Mouse (Mus musculus) midbrain, postnatal 0 days (tissue): ENCODE measurements around the gene Gm20547. TPM values are rescaled to one million over a fixed set of nuclear protein-coding genes. Genes with fewer than 3 reads are reported as not detected.

Experiments used
- ATAC-seq: fragments of 200-750 bp; cut with Nextera tagmentation; 2 replicates; pipeline ENCODE4 v1.8.0; 2017; ENCODE audit warnings: moderate number of reproducible peaks, mild to moderate bottlenecking, moderate TSS enrichment, moderate library complexity; ENCODE audit not compliant: low FRiP score
- DNase-seq: peaks from one replicate; pipeline ENCODE4 v3.0.0-alpha.2; 2015; ENCODE audit warnings: low spot score
- H3K27ac ChIP-seq: fragments of 300-500 bp; sonication (generic); 2 replicates; pipeline ENCODE4 v1.5.1; 2014; ENCODE audit warnings: low read depth, mild to moderate bottlenecking, low read length, mixed read lengths
- H3K27me3 ChIP-seq: fragments of 300-500 bp; sonication (generic); 2 replicates; pipeline ENCODE4 v1.6.1; 2014; ENCODE audit warnings: low read length, control low read depth, mixed read lengths; ENCODE audit not compliant: insufficient read depth
- H3K36me3 ChIP-seq: fragments of 300-500 bp; sonication (generic); 2 replicates; pipeline ENCODE4 v1.6.1; 2014; ENCODE audit warnings: low read length, control low read depth, mixed read lengths; ENCODE audit not compliant: insufficient read depth
- H3K4me1 ChIP-seq: fragments of 300-500 bp; sonication (generic); 2 replicates; pipeline ENCODE4 v1.6.1; 2014; ENCODE audit warnings: mild to moderate bottlenecking, control low read depth, antibody characterized with exemption, low read length, mixed read lengths; ENCODE audit not compliant: insufficient read depth
- H3K4me2 ChIP-seq: fragments of 300-500 bp; sonication (generic); 2 replicates; pipeline ENCODE4 v1.6.1; 2014; ENCODE audit warnings: low read depth, mild to moderate bottlenecking, low read length, mixed read lengths; ENCODE audit not compliant: poor library complexity, severe bottlenecking
- H3K4me3 ChIP-seq: fragments of 300-500 bp; sonication (generic); 2 replicates; pipeline ENCODE4 v1.5.1; 2014; ENCODE audit warnings: low read depth, mild to moderate bottlenecking, low read length, moderate library complexity
- H3K9ac ChIP-seq: fragments of 300-500 bp; sonication (generic); replicated peaks from 2 replicates; pipeline ENCODE4 v1.6.1; 2014; ENCODE audit warnings: mild to moderate bottlenecking, low read length, moderate library complexity, mixed read lengths; ENCODE audit not compliant: poor library complexity, severe bottlenecking
- H3K9me3 ChIP-seq: fragments of 300-500 bp; sonication (generic); 2 replicates; pipeline ENCODE4 v1.6.1; 2016; ENCODE audit warnings: low read length, control low read depth
- CTCF ChIP-seq: IDR thresholded peaks from 2 replicates; pipeline ENCODE4 v1.5.1; 2016; ENCODE audit warnings: antibody characterized with exemption, mild to moderate bottlenecking
- whole genome bisulfite sequencing: fragments of 180-500 bp; shearing (Covaris S2); extraction: QIAGEN DNeasy Blood & Tissue Kit; methylation state at CpG from one replicate; pipeline ENCODE4 v1.1.7; 2014; 5-methylcytosine and 5-hydroxymethylcytosine counted together
- polyA plus RNA-seq: library from polyadenylated mRNA; unstranded; fragments of >200 nt; fragmentation: Nextera tagmentation; extraction: Ambion mirVana; gene quantifications from 2 replicates; pipeline ENCODE4 v1.2.1, GENCODE M21; 2015
- total RNA-seq: library from RNA; depleted of rRNA; stranded (reverse); fragments of >200 nt; gene quantifications from 2 replicates; pipeline ENCODE4 v1.2.3, GENCODE M21; 2014

Gene Gm20547
- total and polyA plus RNA-seq, 2 experiments from 2014 or later: 0.10 TPM; not detected in 1

GRCm38 (mm10) chr17:34874321-34874720, 7.5 kb downstream of the Gm20547 start:
- no peak overlapping the region for H3K9ac ChIP-seq
- H3K36me3 ChIP-seq: no peaks in the 10 kb centered on the region
- DNase-seq (no peak), ATAC-seq (no peak)
- H3K9me3 ChIP-seq: no peaks in the 10 kb centered on the region
- no peaks in the 10 kb centered on the region for H3K4me1 ChIP-seq
- no peak overlapping the region for H3K27ac ChIP-seq
- no peak overlapping the region for H3K4me2 ChIP-seq
- no peak for TF ChIP-seq CTCF
- WGBS: 91% methylated on average over 6 of the region's 6 CpGs
- H3K27me3 ChIP-seq: peaks cover 3% of the 10 kb centered on the region; the same call in 1 of the 2 replicates
- H3K4me3 ChIP-seq: no peak overlapping the region

- no peak for DNase-seq
- 73% methylated on average over 7 of the region's 7 CpGs for WGBS
- no peak overlapping the region for H3K4me2 ChIP-seq
- no peaks in the 10 kb centered on the region for H3K36me3 ChIP-seq
- H3K4me1 ChIP-seq: no peaks in the 10 kb centered on the region
- no peak overlapping the region for H3K9ac ChIP-seq
- H3K9me3 ChIP-seq: no peaks in the 10 kb centered on the region
- H3K4me3 ChIP-seq: no peak overlapping the region
- H3K27ac ChIP-seq: no peak overlapping the region
- no peaks in the 10 kb centered on the region for H3K27me3 ChIP-seq
- no peak for ATAC-seq
- TF ChIP-seq CTCF: no peak
Observed at GRCm38 (mm10) chr17:34865981-34866380, 15.9 kb downstream of the Gm20547 start.

DNA sequence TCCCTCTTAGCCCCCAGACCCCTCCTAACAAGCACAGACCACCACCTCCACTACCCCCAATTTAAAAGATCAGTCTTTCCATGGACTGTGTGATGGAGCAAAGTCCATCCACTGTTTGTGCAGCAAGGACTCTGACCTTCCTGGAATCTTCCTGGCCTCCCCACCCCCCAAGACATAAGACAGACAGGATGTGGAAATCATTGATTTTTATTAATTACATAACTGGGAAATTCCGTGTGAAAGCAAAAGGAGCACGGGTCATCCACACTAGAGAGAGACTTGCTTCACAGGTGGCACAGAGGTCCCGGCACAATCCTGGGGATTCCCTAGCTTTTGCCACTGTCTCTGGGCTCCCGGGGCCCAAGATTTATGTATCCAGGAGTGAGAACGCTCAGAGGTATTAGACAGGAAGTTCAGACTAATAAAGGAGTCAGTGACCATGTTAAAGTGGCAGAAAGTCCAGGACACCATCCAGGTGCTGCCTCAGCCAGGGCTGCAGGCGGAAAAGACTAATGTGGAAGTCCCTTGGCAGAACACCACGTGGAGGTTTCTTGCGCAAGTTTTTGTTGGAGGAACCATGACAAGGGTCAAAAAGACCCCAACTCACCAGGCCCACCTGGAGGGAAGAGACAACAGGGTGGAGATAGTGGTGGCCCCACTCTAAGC, 19.3 kb downstream of the Gm20547 start, which contains the start of gene Cfb:
Gene Cfb (minus strand): TSS at position 103 of the 666 bp plus-strand sequence.
- Histone ChIP-seq H3K9ac (no peak within 1 kb of the TSS), H3K9me3 (no peaks in the 10 kb centered on the region), H3K4me1 (no peaks in the 10 kb centered on the region), H3K4me2 (no peak within 1 kb of the TSS), H3K4me3 (no peak within 1 kb of the TSS), H3K36me3 (no peaks in the 10 kb centered on the region), H3K27ac (no peak within 1 kb of the TSS), H3K27me3 (no peaks in the 10 kb centered on the region)
- no peak for ATAC-seq
- DNase-seq: no peak
- TF ChIP-seq CTCF: no peak
- WGBS: 72% methylated on average over 8 of the region's 8 CpGs

- no peak for TF ChIP-seq CTCF
- H3K9me3 ChIP-seq: no peaks in the 10 kb centered on the region
- no peaks in the 10 kb centered on the region for H3K36me3 ChIP-seq
- no peaks in the 10 kb centered on the region for H3K4me1 ChIP-seq
- no peak overlapping the region for H3K9ac ChIP-seq
- no peak overlapping the region for H3K4me3 ChIP-seq
- H3K27me3 ChIP-seq: no peaks in the 10 kb centered on the region
- no peak for DNase-seq
- WGBS: 74% methylated on average over 13 of the region's 13 CpGs
- H3K4me2 ChIP-seq: no peak overlapping the region
- ATAC-seq: no peak
- H3K27ac ChIP-seq: no peak overlapping the region
Observed at GRCm38 (mm10) chr17:34861704-34862415, 20.0 kb downstream of the Gm20547 start.

GRCm38 (mm10) chr17:34860514-34860913, 21.3 kb downstream of the Gm20547 start:
- TF ChIP-seq CTCF: no peak
- H3K4me1 ChIP-seq: no peaks in the 10 kb centered on the region
- H3K36me3 ChIP-seq: peaks cover 6% of the 10 kb centered on the region
- H3K27me3 ChIP-seq: no peaks in the 10 kb centered on the region
- DNase-seq: no peak
- H3K27ac ChIP-seq: no peak overlapping the region
- no peak overlapping the region for H3K4me3 ChIP-seq
- WGBS: 89% methylated on average over 9 of the region's 9 CpGs
- no peak overlapping the region for H3K4me2 ChIP-seq
- no peak overlapping the region for H3K9ac ChIP-seq
- no peaks in the 10 kb centered on the region for H3K9me3 ChIP-seq
- no peak for ATAC-seq

DNA sequence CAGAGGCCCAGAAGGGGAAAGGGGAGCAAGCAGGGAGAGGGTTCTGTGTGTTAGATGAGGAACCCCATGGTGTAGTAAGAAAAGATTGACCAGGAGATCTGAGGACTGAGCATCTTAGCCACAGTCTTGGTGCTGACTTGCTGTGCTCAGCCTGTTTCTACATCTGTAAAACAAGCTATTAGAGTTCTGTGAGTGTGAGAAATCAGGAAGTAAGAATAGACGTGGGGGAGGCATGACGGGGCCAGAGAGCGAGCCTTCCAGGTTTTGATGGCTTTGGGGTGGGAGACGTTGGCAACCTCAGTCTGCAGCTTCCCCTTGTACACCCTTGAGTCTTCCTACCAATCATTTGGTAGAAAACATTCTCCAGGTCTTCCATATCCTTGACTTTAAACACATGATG, 23.2 kb downstream of the Gm20547 start:
- no peak overlapping the region for H3K9ac ChIP-seq
- H3K4me3 ChIP-seq: no peak overlapping the region
- WGBS: 83% methylated on average over 4 of the region's 4 CpGs
- H3K27me3 ChIP-seq: no peaks in the 10 kb centered on the region
- DNase-seq: no peak
- ATAC-seq: no peak
- H3K4me2 ChIP-seq: no peak overlapping the region
- no peak overlapping the region for H3K27ac ChIP-seq
- H3K36me3 ChIP-seq: peaks cover 22% of the 10 kb centered on the region
- TF ChIP-seq CTCF: no peak
- H3K4me1 ChIP-seq: no peaks in the 10 kb centered on the region
- no peaks in the 10 kb centered on the region for H3K9me3 ChIP-seq
